Mouse (Mus musculus) brain, embryonic 14.5 days (tissue): ENCODE measurements at regions not wholly inside any gene's neighbourhood (a gene's known extent, or its start where the extent isn't known, plus 50 kb on each side); places are given as distances from the start of the nearest gene placed in this dataset.
"Not testable (repeated sequence)": the region's sequence is repeated elsewhere in the genome, so short reads cannot be mapped to it uniquely, and the experiment has no call there.

Experiments
- DNase-seq: peaks from one replicate; pipeline ENCODE4 v3.0.0-alpha.2; 2011; ENCODE audit warnings: low read depth
- CTCF ChIP-seq: fragments of 200-500 bp; IDR thresholded peaks from 2 replicates; pipeline ENCODE4 v1.5.1; 2012; ENCODE audit warnings: inconsistent platforms, mild to moderate bottlenecking, moderate library complexity, borderline replicate concordance; ENCODE audit not compliant: insufficient read depth, insufficient read length; ENCODE audit errors: extremely low read depth
- POLR2A ChIP-seq: fragments of 200-500 bp; IDR thresholded peaks from 2 replicates; pipeline ENCODE4 v1.6.1; 2012; ENCODE audit warnings: mild to moderate bottlenecking, inconsistent platforms, borderline replicate concordance; ENCODE audit not compliant: poor library complexity, insufficient read depth, insufficient read length, severe bottlenecking; ENCODE audit errors: extremely low read depth

- TF ChIP-seq POLR2A (no peak), CTCF (no peak)
- DNase-seq, result no peak
Observed at GRCm38 (mm10) chr13:52138331-52138945, 292.0 kb downstream of the Gadd45g start.

- TF ChIP-seq POLR2A (no peak), CTCF (no peak)
- DNase-seq, result peak; percentile 41
Observed at GRCm38 (mm10) chr13:52139140-52139809, 292.8 kb downstream of the Gadd45g start.

GRCm38 (mm10) chr13:52140221-52140620, 293.7 kb downstream of the Gadd45g start:
- no peak for DNase-seq
- no peak for TF ChIP-seq CTCF
- TF ChIP-seq POLR2A, result no peak

GRCm38 (mm10) chr13:52144066-52144465, 297.6 kb downstream of the Gadd45g start:
- DNase-seq, result not testable (repeated sequence)

- no peak for DNase-seq
- TF ChIP-seq CTCF, result no peak
- TF ChIP-seq POLR2A, result no peak
Observed at GRCm38 (mm10) chr13:52145926-52146325, 299.4 kb downstream of the Gadd45g start.

GRCm38 (mm10) chr13:52150281-52150680, 303.8 kb downstream of the Gadd45g start:
- no peak for DNase-seq
- TF ChIP-seq POLR2A (no peak), CTCF (no peak)

- DNase-seq, result peak; percentile 28
- TF ChIP-seq POLR2A (no peak), CTCF (no peak)
Observed at GRCm38 (mm10) chr13:52151777-52152176, 305.3 kb downstream of the Gadd45g start.

GRCm38 (mm10) chr13:52152221-52152620, 305.7 kb downstream of the Gadd45g start:
- no peak for TF ChIP-seq CTCF
- TF ChIP-seq POLR2A, result no peak
- DNase-seq, result no peak

- no peak for TF ChIP-seq POLR2A
- TF ChIP-seq CTCF, result no peak
- no peak for DNase-seq
Observed at GRCm38 (mm10) chr13:52153030-52153429, 306.6 kb downstream of the Gadd45g start.

- TF ChIP-seq CTCF (no peak), POLR2A (no peak)
- peak; percentile 17 for DNase-seq
Observed at GRCm38 (mm10) chr13:52153576-52153975, 307.1 kb downstream of the Gadd45g start.

- peak; percentile 74 for DNase-seq
- TF ChIP-seq CTCF (no peak), POLR2A (no peak)
Observed at GRCm38 (mm10) chr13:52154111-52154843, 307.8 kb downstream of the Gadd45g start.
